Mouse (Mus musculus) liver, embryonic 14.5 days (tissue): ENCODE measurements around the gene Gas2l3.

Source experiments
- CTCF ChIP-seq: IDR thresholded peaks from 2 replicates; pipeline ENCODE4 v1.5.1; 2016; ENCODE audit warnings: antibody characterized with exemption, low read depth, control low read depth
- EP300 ChIP-seq: IDR thresholded peaks from 2 replicates; pipeline ENCODE4 v1.6.1; 2016; ENCODE audit warnings: antibody characterized with exemption, low read depth

- TF ChIP-seq CTCF, result no peak
- TF ChIP-seq EP300, result no peak
Measured at GRCm38 (mm10) chr10:89417966-89418365, 25.8 kb downstream of the Gas2l3 start.
